Comparison of ENCODE assay signal across 10 mouse cellular contexts in the genomic region with DNA sequence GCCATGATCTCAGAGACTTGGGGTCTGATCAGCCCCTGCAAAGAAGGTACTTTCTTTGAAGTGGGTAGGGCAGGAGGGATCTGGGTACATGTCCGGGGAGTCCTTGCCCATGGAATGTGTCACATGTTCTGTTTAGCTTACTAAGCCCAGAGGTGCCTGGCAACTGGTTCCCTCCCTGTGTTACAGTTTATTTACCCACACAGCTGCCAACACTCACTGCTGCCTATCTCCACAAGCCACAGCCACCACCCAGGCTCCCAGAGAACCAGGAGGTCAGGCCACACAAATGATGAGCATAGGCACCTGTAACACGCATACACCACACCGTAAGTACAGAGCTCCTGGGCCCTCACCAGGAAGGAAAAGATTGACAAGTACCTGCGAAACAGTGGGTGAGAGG. TPM values are rescaled to one million over a fixed set of nuclear protein-coding genes. Genes with fewer than 3 reads are reported as not detected.
A peak's percentile ranks its signal among the peaks of the same experiment; 100 is the strongest.
DNase-seq lines count a peak whose midpoint lies in the region; ATAC-seq and TF ChIP-seq lines count a peak whose summit lies in the region.
"Had no signal": no experiment of that assay in that cellular context is flagged by ENCODE, and none has a peak within 500 bp of the region (broad histone marks: within the 10 kb centered on the region; RNA-seq: fewer than 3 reads in every experiment).

No protein-coding gene starts in this region.

- peak; percentile 32 for DNase-seq in urinary bladder, postnatal 14 days (ENCODE audit: low spot score)
- no peak for DNase-seq in urinary bladder, postnatal 36 days (ENCODE audit: low spot score in 2 of 2)
- DNase-seq in lung, postnatal 0 days (ENCODE audit: low spot score): peak; percentile 73
- no peak for DNase-seq in cerebellum, adult 11 months
- DNase-seq in hindbrain, postnatal 0 days (ENCODE audit: low spot score): no peak
- DNase-seq in ovary, postnatal 10 days (ENCODE audit: low spot score): no peak
- DNase-seq: forebrain, postnatal 0 days; right cerebral cortex, postnatal 14 days; thymus, adult 2 months had no signal

- no peak overlapping the region for H3K4me3 ChIP-seq in kidney, embryonic 16.5 days (ENCODE audit: low read length)
- H3K4me3 ChIP-seq in lung, postnatal 0 days (ENCODE audit: low read depth, low read length): no peak overlapping the region
- H3K4me3 ChIP-seq in hindbrain, postnatal 0 days (ENCODE audit: low read length): no peak overlapping the region

- peak overlapping the region; percentile 16; the same call in 1 of the 2 replicates for H3K27ac ChIP-seq in kidney, embryonic 16.5 days (ENCODE audit: low read length)
- H3K27ac ChIP-seq in lung, postnatal 0 days (ENCODE audit: low read length): 0 out of 2 replicates have a peak overlapping the region, but pooled peaks have one; percentile 22
- H3K27ac ChIP-seq in hindbrain, postnatal 0 days: no peak overlapping the region

- ATAC-seq in kidney, embryonic 16.5 days (ENCODE audit: low FRiP score, low TSS enrichment): peak; percentile 17; the same call in 1 of the 2 replicates
- ATAC-seq in lung, postnatal 0 days: peak; percentile 88
- no peak for ATAC-seq in hindbrain, postnatal 0 days
- ATAC-seq: forebrain, postnatal 0 days had no signal

- H3K36me3 ChIP-seq in kidney, embryonic 16.5 days (ENCODE audit: insufficient read depth, low read length): no peaks in the 10 kb centered on the region
- H3K36me3 ChIP-seq in lung, postnatal 0 days (ENCODE audit: insufficient read depth, low read length): no peaks in the 10 kb centered on the region
- H3K36me3 ChIP-seq in hindbrain, postnatal 0 days (ENCODE audit: insufficient read depth, low read length): no peaks in the 10 kb centered on the region

- H3K27me3 ChIP-seq in kidney, embryonic 16.5 days (ENCODE audit: insufficient read depth, low read length): no peaks in the 10 kb centered on the region
- no peaks in the 10 kb centered on the region for H3K27me3 ChIP-seq in lung, postnatal 0 days (replicated peaks; ENCODE audit: insufficient read depth, low read length)
- H3K27me3 ChIP-seq in hindbrain, postnatal 0 days (ENCODE audit: insufficient read depth, low read length): no peaks in the 10 kb centered on the region

- TF ChIP-seq CTCF in lung, postnatal 0 days (IDR thresholded peaks at IDR 0.05): no peak
- no peak for TF ChIP-seq CTCF in hindbrain, postnatal 0 days (IDR thresholded peaks at IDR 0.05; ENCODE audit: low read depth)

- TF ChIP-seq EP300 in lung, postnatal 0 days (IDR thresholded peaks at IDR 0.05): no peak

- WGBS in kidney, embryonic 16.5 days: 82% methylated on average over 4 of the region's 4 CpGs
- WGBS in lung, postnatal 0 days: 59% methylated on average over 4 of the region's 4 CpGs
- 90% methylated on average over 4 of the region's 4 CpGs for WGBS in hindbrain, postnatal 0 days

- H3K9me3 ChIP-seq in kidney, embryonic 16.5 days (ENCODE audit: low read length): no peaks in the 10 kb centered on the region
- no peaks in the 10 kb centered on the region for H3K9me3 ChIP-seq in lung, postnatal 0 days (ENCODE audit: low read length)
- H3K9me3 ChIP-seq in hindbrain, postnatal 0 days (ENCODE audit: low read length): no peaks in the 10 kb centered on the region

- no peak overlapping the region for H3K4me2 ChIP-seq in kidney, embryonic 16.5 days (replicated peaks; ENCODE audit: low read depth, low read length)
- no peak overlapping the region for H3K4me2 ChIP-seq in lung, postnatal 0 days (replicated peaks; ENCODE audit: low read depth, low read length)
- no peak overlapping the region for H3K4me2 ChIP-seq in hindbrain, postnatal 0 days (ENCODE audit: low read depth, low read length)

- peaks cover 18% of the 10 kb centered on the region for H3K4me1 ChIP-seq in kidney, embryonic 16.5 days (ENCODE audit: insufficient read depth, low read length)
- H3K4me1 ChIP-seq in lung, postnatal 0 days (ENCODE audit: insufficient read depth, low read depth, low read length): 0 out of 2 replicates have a peak, but pooled peaks cover 4% of the 10 kb centered on the region
- no peaks in the 10 kb centered on the region for H3K4me1 ChIP-seq in hindbrain, postnatal 0 days (ENCODE audit: insufficient read depth, low read length)

- H3K9ac ChIP-seq in kidney, embryonic 16.5 days (replicated peaks; ENCODE audit: low read length): no peak overlapping the region
- no peak overlapping the region for H3K9ac ChIP-seq in lung, postnatal 0 days (replicated peaks; ENCODE audit: low read depth)
- H3K9ac ChIP-seq in hindbrain, postnatal 0 days (replicated peaks; ENCODE audit: low read length): no peak overlapping the region
- H3K9ac ChIP-seq: forebrain, postnatal 0 days had no signal

RNA-seq across cellular contexts. Expression of a gene that starts 26.6 kb away (rescaled TPM):
- polyA plus RNA-seq in kidney, embryonic 16.5 days (2015; fragmentation: Nextera tagmentation; extraction: Ambion mirVana): 7.0 and 7.4 TPM in 2 replicates
- polyA plus RNA-seq in lung, postnatal 0 days (2015; fragmentation: Nextera tagmentation; extraction: Ambion mirVana): 4.2 TPM in 2 replicates
- 37.8 and 39.1 TPM in 2 replicates for total RNA-seq in hindbrain, postnatal 0 days (2014; rRNA removed)
- polyA plus RNA-seq in hindbrain, postnatal 0 days (2015; fragmentation: Nextera tagmentation; extraction: Ambion mirVana): 4.6 and 4.7 TPM in 2 replicates

Comparison
In these comparisons a context has a peak if more than half of its experiments do, and no peak if none do; other contexts are left out.
1. DNase-seq: peak in urinary bladder, postnatal 14 days (single experiment) and lung, postnatal 0 days (single experiment); none in urinary bladder, postnatal 36 days (0 of 2), cerebellum, adult 11 months (single experiment), hindbrain, postnatal 0 days (single experiment) and ovary, postnatal 10 days (single experiment).